Mouse (Mus musculus): Measurements from ENCODE around the gene Ggnbp2. TPM values are rescaled to one million over a fixed set of nuclear protein-coding genes. Genes with fewer than 3 reads are reported as not detected.

Ggnbp2 gene
- 522 TPM in 1 of 2 replicates, not detected in the other for polyA plus RNA-seq (2012; ENCODE audit: insufficient read depth, insufficient read length, low replicate concordance, missing spikeins)

GRCm38 (mm10) chr11:84870337-84871043 lies at the start of gene Ggnbp2:
Gene Ggnbp2, minus strand, starts transcription at chr11:84870817.
- Histone ChIP-seq H3K4me1 (ENCODE audit: control insufficient read depth, insufficient read depth, low read length) (no peaks in the 10 kb centered on the region), H3K4me3 (ENCODE audit: insufficient read depth, low read depth, low read length) (peak within 1 kb of the TSS; percentile 78), H3K27ac (ENCODE audit: insufficient read depth, low read depth, low read length) (peak within 1 kb of the TSS; percentile 99)
- TF ChIP-seq POLR2A (IDR thresholded peaks at IDR 0.05; ENCODE audit: insufficient read depth, low read depth, low read length) (peak; percentile 86), CTCF (IDR thresholded peaks at IDR 0.05; ENCODE audit: insufficient read depth, low read depth, low read length) (no peak)
- under 1% methylated on average over 58 of the region's 62 CpGs for WGBS

- WGBS: 68% methylated on average over 7 of the region's 7 CpGs
- Histone ChIP-seq H3K27ac (ENCODE audit: insufficient read depth, low read depth, low read length) (no peak overlapping the region), H3K4me1 (ENCODE audit: control insufficient read depth, insufficient read depth, low read length) (peaks cover 5% of the 10 kb centered on the region; the same call in 1 of the 2 replicates), H3K4me3 (ENCODE audit: insufficient read depth, low read depth, low read length) (no peak overlapping the region)
- no peak for TF ChIP-seq POLR2A (IDR thresholded peaks at IDR 0.05; ENCODE audit: insufficient read depth, low read depth, low read length)
- no peak for TF ChIP-seq CTCF (IDR thresholded peaks at IDR 0.05; ENCODE audit: insufficient read depth, low read depth, low read length)
Measured at GRCm38 (mm10) chr11:84919951-84920350, 49.3 kb upstream of the Ggnbp2 start.

- TF ChIP-seq POLR2A (IDR thresholded peaks at IDR 0.05; ENCODE audit: insufficient read depth, low read depth, low read length) (no peak), CTCF (IDR thresholded peaks at IDR 0.05; ENCODE audit: insufficient read depth, low read depth, low read length) (no peak)
- no peak overlapping the region for H3K4me3 ChIP-seq (ENCODE audit: insufficient read depth, low read depth, low read length)
- WGBS: 22% methylated on average over 3 of the region's 3 CpGs
- peaks cover 6% of the 10 kb centered on the region; the same call in 1 of the 2 replicates for H3K4me1 ChIP-seq (ENCODE audit: control insufficient read depth, insufficient read depth, low read length)
- H3K27ac ChIP-seq (ENCODE audit: insufficient read depth, low read depth, low read length): no peak overlapping the region
Measured at GRCm38 (mm10) chr11:84919276-84919675, 48.7 kb upstream of the Ggnbp2 start.

GRCm38 (mm10) chr11:84918425-84918824 lies 47.8 kb upstream of the Ggnbp2 start:
- peaks cover 9% of the 10 kb centered on the region; the same call in 1 of the 2 replicates for H3K4me1 ChIP-seq (ENCODE audit: control insufficient read depth, insufficient read depth, low read length)
- H3K4me3 ChIP-seq (ENCODE audit: insufficient read depth, low read depth, low read length): no peak overlapping the region
- H3K27ac ChIP-seq (ENCODE audit: insufficient read depth, low read depth, low read length): no peak overlapping the region
- TF ChIP-seq POLR2A (IDR thresholded peaks at IDR 0.05; ENCODE audit: insufficient read depth, low read depth, low read length) (no peak), CTCF (IDR thresholded peaks at IDR 0.05; ENCODE audit: insufficient read depth, low read depth, low read length) (peak; percentile 95)
- 3% methylated on average over 16 of the region's 16 CpGs for WGBS

- 53% methylated on average over 7 of the region's 7 CpGs for WGBS
- no peak overlapping the region for H3K27ac ChIP-seq (ENCODE audit: insufficient read depth, low read depth, low read length)
- TF ChIP-seq POLR2A (IDR thresholded peaks at IDR 0.05; ENCODE audit: insufficient read depth, low read depth, low read length): no peak
- TF ChIP-seq CTCF (IDR thresholded peaks at IDR 0.05; ENCODE audit: insufficient read depth, low read depth, low read length): no peak
Measured at GRCm38 (mm10) chr11:84916703-84917300, 46.2 kb upstream of the Ggnbp2 start.

GRCm38 (mm10) chr11:84916053-84916702 lies 45.6 kb upstream of the Ggnbp2 start, which contains the start of gene Znhit3:
Gene Znhit3, minus strand, starts transcription at chr11:84916366.
- no peak within 1 kb of the TSS for H3K27ac ChIP-seq (ENCODE audit: insufficient read depth, low read depth, low read length)

More at GRCm38 (mm10) chr11:84916703-84917300, 46.2 kb upstream of the Ggnbp2 start:
- peaks cover 9% of the 10 kb centered on the region; the same call in 1 of the 2 replicates for H3K4me1 ChIP-seq (ENCODE audit: control insufficient read depth, insufficient read depth, low read length)
- no peak overlapping the region; the same call in 1 of the 2 replicates for H3K4me3 ChIP-seq (ENCODE audit: insufficient read depth, low read depth, low read length)

GRCm38 (mm10) chr11:84914673-84915072 lies 44.1 kb upstream of the Ggnbp2 start:
- 84% methylated on average over 5 of the region's 5 CpGs for WGBS
- Histone ChIP-seq H3K4me1 (ENCODE audit: control insufficient read depth, insufficient read depth, low read length) (peaks cover 9% of the 10 kb centered on the region; the same call in 1 of the 2 replicates), H3K4me3 (ENCODE audit: insufficient read depth, low read depth, low read length) (no peak overlapping the region), H3K27ac (ENCODE audit: insufficient read depth, low read depth, low read length) (no peak overlapping the region)
- no peak for TF ChIP-seq CTCF (IDR thresholded peaks at IDR 0.05; ENCODE audit: insufficient read depth, low read depth, low read length)
- no peak for TF ChIP-seq POLR2A (IDR thresholded peaks at IDR 0.05; ENCODE audit: insufficient read depth, low read depth, low read length)

More at GRCm38 (mm10) chr11:84916053-84916702, 45.6 kb upstream of the Ggnbp2 start, which contains the start of gene Znhit3:
- no peak for TF ChIP-seq CTCF (IDR thresholded peaks at IDR 0.05; ENCODE audit: insufficient read depth, low read depth, low read length)
- TF ChIP-seq POLR2A (IDR thresholded peaks at IDR 0.05; ENCODE audit: insufficient read depth, low read depth, low read length): peak; percentile 51; the same call in 1 of the 2 replicates
- H3K4me1 ChIP-seq (ENCODE audit: control insufficient read depth, insufficient read depth, low read length): peaks cover 9% of the 10 kb centered on the region; the same call in 1 of the 2 replicates
- WGBS: 2% methylated on average over 34 of the region's 34 CpGs
- peak within 1 kb of the TSS; percentile 61 for H3K4me3 ChIP-seq (ENCODE audit: insufficient read depth, low read depth, low read length)

- H3K4me1 ChIP-seq (ENCODE audit: control insufficient read depth, insufficient read depth, low read length): peaks cover 9% of the 10 kb centered on the region; the same call in 1 of the 2 replicates
- H3K27ac ChIP-seq (ENCODE audit: insufficient read depth, low read depth, low read length): no peak overlapping the region
- H3K4me3 ChIP-seq (ENCODE audit: insufficient read depth, low read depth, low read length): no peak overlapping the region
- TF ChIP-seq POLR2A (IDR thresholded peaks at IDR 0.05; ENCODE audit: insufficient read depth, low read depth, low read length) (no peak), CTCF (IDR thresholded peaks at IDR 0.05; ENCODE audit: insufficient read depth, low read depth, low read length) (no peak)
- 25% methylated on average over 4 of the region's 4 CpGs for WGBS
Measured at GRCm38 (mm10) chr11:84910411-84910810, 39.8 kb upstream of the Ggnbp2 start.

All from olfactory bulb, adult 2 months (tissue).